Mouse (Mus musculus) testis, adult 2 months (tissue): ENCODE measurements around the gene Csf3.

ENCODE experiments used
- CTCF ChIP-seq: fragments of 200-500 bp; IDR thresholded peaks from 2 replicates; pipeline ENCODE4 v1.5.1; 2012; ENCODE audit warnings: low read depth, mild to moderate bottlenecking, inconsistent platforms, low read length, moderate library complexity; ENCODE audit not compliant: control insufficient read depth, insufficient read depth, insufficient replicate concordance
- POLR2A ChIP-seq: fragments of 200-500 bp; IDR thresholded peaks from 2 replicates; pipeline ENCODE4 v1.6.1; 2012; ENCODE audit warnings: low read depth, mild to moderate bottlenecking, inconsistent platforms, low read length, moderate library complexity; ENCODE audit not compliant: control insufficient read depth

- no peak for TF ChIP-seq CTCF
- no peak for TF ChIP-seq POLR2A
These were observed 10.0 kb downstream of the Csf3 start for GRCm38 (mm10) chr11:98711046-98711434.
